Mouse (Mus musculus): Measurements from ENCODE around the gene Nol11.
A peak's percentile ranks its signal among the peaks of the same experiment; 100 is the strongest.
"Not testable (repeated sequence)": the region's sequence is repeated elsewhere in the genome, so short reads cannot be mapped to it uniquely, and the experiment has no call there.

The Nol11 gene

GRCm38 (mm10) chr11:107155292-107155691 lies 33.9 kb downstream of the Nol11 start:
- DNase-seq (ENCODE audit: low read depth) = no peak

GRCm38 (mm10) chr11:107154431-107154830 lies 34.8 kb downstream of the Nol11 start:
- no peak for DNase-seq (ENCODE audit: low read depth)

- no peak for DNase-seq (ENCODE audit: low read depth)
Observed at GRCm38 (mm10) chr11:107153645-107154044, 35.5 kb downstream of the Nol11 start.

- no peak for DNase-seq (ENCODE audit: low read depth)
Observed at GRCm38 (mm10) chr11:107151809-107152208, 37.4 kb downstream of the Nol11 start.

GRCm38 (mm10) chr11:107143956-107144355 lies 45.2 kb downstream of the Nol11 start:
- DNase-seq (ENCODE audit: low read depth) = not testable (repeated sequence)

- DNase-seq (ENCODE audit: low read depth) = no peak
Observed at GRCm38 (mm10) chr11:107142382-107142781, 46.8 kb downstream of the Nol11 start.

GRCm38 (mm10) chr11:107140756-107141155 lies 48.4 kb downstream of the Nol11 start:
- DNase-seq (ENCODE audit: low read depth) = no peak

- no peak for DNase-seq (ENCODE audit: low read depth)
Observed at GRCm38 (mm10) chr11:107138633-107139032, 50.5 kb downstream of the Nol11 start.

GRCm38 (mm10) chr11:107137593-107137992 lies 51.6 kb downstream of the Nol11 start:
- no peak for DNase-seq (ENCODE audit: low read depth)

- not testable (repeated sequence) for DNase-seq (ENCODE audit: low read depth)
Observed at GRCm38 (mm10) chr11:107136458-107136857, 52.7 kb downstream of the Nol11 start.

- no peak for DNase-seq (ENCODE audit: low read depth)
Observed at GRCm38 (mm10) chr11:107135741-107136140, 53.4 kb downstream of the Nol11 start.

- no peak for DNase-seq (ENCODE audit: low read depth)
Observed at GRCm38 (mm10) chr11:107132426-107132825, 56.8 kb downstream of the Nol11 start.

GRCm38 (mm10) chr11:107131749-107132421 lies 57.3 kb downstream of the Nol11 start, which contains the start of gene Bptf:
Bptf (minus strand) TSS chr11:107132127.
- DNase-seq (ENCODE audit: low read depth) = peak; percentile 73

- no peak for DNase-seq (ENCODE audit: low read depth)
Observed at GRCm38 (mm10) chr11:107130879-107131748, 58.1 kb downstream of the Nol11 start.

- no peak for DNase-seq (ENCODE audit: low read depth)
Observed at GRCm38 (mm10) chr11:107130221-107130788, 58.9 kb downstream of the Nol11 start.

GRCm38 (mm10) chr11:107129641-107130040 lies 59.5 kb downstream of the Nol11 start:
- no peak for DNase-seq (ENCODE audit: low read depth)

- DNase-seq (ENCODE audit: low read depth) = not testable (repeated sequence)
Observed at GRCm38 (mm10) chr11:107126716-107127115, 62.5 kb downstream of the Nol11 start.

GRCm38 (mm10) chr11:107125011-107125410 lies 64.2 kb downstream of the Nol11 start:
- DNase-seq (ENCODE audit: low read depth) = no peak

- DNase-seq (ENCODE audit: low read depth) = no peak
Observed at GRCm38 (mm10) chr11:107124327-107124731, 64.9 kb downstream of the Nol11 start.

GRCm38 (mm10) chr11:107117789-107118188 lies 71.4 kb downstream of the Nol11 start:
- no peak for DNase-seq (ENCODE audit: low read depth)

All from c-Kit-positive CD71-negative TER-119-negative erythroid progenitor cells, embryonic 14.5 days (primary cell).